Mouse (Mus musculus) kidney, postnatal 0 days (tissue): ENCODE measurements around the gene Ddx46. TPM values are rescaled to one million over a fixed set of nuclear protein-coding genes. Genes with fewer than 3 reads are reported as not detected.

Experiments
- ATAC-seq: fragments of 200-750 bp; cut with Nextera tagmentation; replicated peaks from 2 replicates; pipeline ENCODE4 v1.8.0; 2017; ENCODE audit warnings: low read depth, moderate number of reproducible peaks, moderate TSS enrichment, moderate library complexity; ENCODE audit not compliant: low FRiP score
- DNase-seq: peaks from one replicate; pipeline ENCODE4 v3.0.0-alpha.2; 2016; ENCODE audit warnings: low spot score
- H3K27ac ChIP-seq: fragments of 300-500 bp; sonication (generic); 2 replicates; pipeline ENCODE4 v1.5.1; 2014; ENCODE audit warnings: mild to moderate bottlenecking
- H3K27me3 ChIP-seq: fragments of 300-500 bp; sonication (generic); 2 replicates; pipeline ENCODE4 v1.6.1; 2014; ENCODE audit warnings: low read length, mixed read lengths; ENCODE audit not compliant: insufficient read depth
- H3K36me3 ChIP-seq: fragments of 300-500 bp; sonication (generic); 2 replicates; pipeline ENCODE4 v1.6.1; 2014; ENCODE audit warnings: low read length, mixed read lengths; ENCODE audit not compliant: insufficient read depth
- H3K4me1 ChIP-seq: fragments of 300-500 bp; sonication (generic); replicated peaks from 2 replicates; pipeline ENCODE4 v1.6.1; 2014; ENCODE audit warnings: antibody characterized with exemption, low read length, mixed read lengths; ENCODE audit not compliant: insufficient read depth
- H3K4me2 ChIP-seq: fragments of 300-500 bp; sonication (generic); 2 replicates; pipeline ENCODE4 v1.6.1; 2014; ENCODE audit warnings: mild to moderate bottlenecking, low read length, moderate library complexity, mixed read lengths
- H3K4me3 ChIP-seq: fragments of 300-500 bp; sonication (generic); replicated peaks from 2 replicates; pipeline ENCODE4 v1.5.1; 2014; ENCODE audit warnings: low read depth, low read length
- H3K9ac ChIP-seq: fragments of 300-500 bp; sonication (generic); 2 replicates; pipeline ENCODE4 v1.6.1; 2014; ENCODE audit warnings: low read depth, low read length
- H3K9me3 ChIP-seq: fragments of 300-500 bp; sonication (generic); replicated peaks from 2 replicates; pipeline ENCODE4 v1.6.1; 2016; ENCODE audit warnings: low read length, inconsistent platforms, mixed read lengths
- CTCF ChIP-seq: IDR thresholded peaks from 2 replicates; pipeline ENCODE4 v1.5.1; 2016; ENCODE audit warnings: antibody characterized with exemption, low read depth, mild to moderate bottlenecking, moderate library complexity
- WGBS: fragments of 180-500 bp; shearing (Covaris S2); extraction: QIAGEN DNeasy Blood & Tissue Kit; methylation state at CpG from one replicate; pipeline ENCODE4 v1.1.7; 2014; 5-methylcytosine and 5-hydroxymethylcytosine counted together
- polyA plus RNA-seq: library from polyadenylated mRNA; unstranded; fragments of >200 nt; fragmentation: Nextera tagmentation; extraction: Ambion mirVana; gene quantifications from 2 replicates; pipeline ENCODE4 v1.2.1, GENCODE M21; 2015

The Ddx46 gene
- polyA plus RNA-seq: 27.4 and 28.3 TPM in 2 replicates

DNA sequence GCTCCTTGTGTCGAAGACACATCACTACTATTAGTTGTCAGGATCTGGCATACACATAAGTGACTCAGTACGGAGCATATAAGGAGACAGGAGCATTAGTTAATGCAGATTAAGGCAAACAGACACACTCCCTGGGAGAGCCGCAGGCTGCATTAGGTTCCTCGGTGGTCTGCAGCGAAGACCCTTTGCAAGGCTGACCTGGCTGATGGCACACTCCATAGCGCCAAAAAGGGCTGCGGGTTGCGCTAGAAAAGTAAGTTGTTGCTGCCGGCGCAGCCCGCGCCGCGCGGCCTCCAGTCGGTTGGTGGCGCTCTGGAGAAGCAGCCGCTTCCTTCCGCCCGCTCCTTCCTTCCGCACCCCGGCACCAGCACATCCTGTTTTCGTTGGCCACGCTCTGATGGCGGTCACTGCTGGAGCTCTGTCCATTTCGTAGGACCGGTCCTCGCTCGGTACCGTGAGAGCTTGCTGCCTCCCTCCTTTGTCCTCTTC lies at the start of gene Ddx46:
Gene Ddx46 (plus strand): TSS at position 389 of the 489 bp plus-strand sequence.
- peak within 1 kb of the TSS; percentile 92 for H3K9ac ChIP-seq
- peaks cover 24% of the 10 kb centered on the region for H3K36me3 ChIP-seq
- WGBS: 3% methylated on average over 30 of the region's 30 CpGs
- peak; percentile 95 for DNase-seq
- peak; percentile 89 for TF ChIP-seq CTCF
- no peaks in the 10 kb centered on the region for H3K9me3 ChIP-seq
- H3K27ac ChIP-seq: peak within 1 kb of the TSS; percentile 73; the same call in 1 of the 2 replicates
- H3K4me2 ChIP-seq: peak within 1 kb of the TSS; percentile 84
- ATAC-seq: peak; percentile 90
- no peaks in the 10 kb centered on the region for H3K27me3 ChIP-seq
- H3K4me1 ChIP-seq: peaks cover 7% of the 10 kb centered on the region; the same call in 1 of the 2 replicates
- H3K4me3 ChIP-seq: peak within 1 kb of the TSS; percentile 99

DNA sequence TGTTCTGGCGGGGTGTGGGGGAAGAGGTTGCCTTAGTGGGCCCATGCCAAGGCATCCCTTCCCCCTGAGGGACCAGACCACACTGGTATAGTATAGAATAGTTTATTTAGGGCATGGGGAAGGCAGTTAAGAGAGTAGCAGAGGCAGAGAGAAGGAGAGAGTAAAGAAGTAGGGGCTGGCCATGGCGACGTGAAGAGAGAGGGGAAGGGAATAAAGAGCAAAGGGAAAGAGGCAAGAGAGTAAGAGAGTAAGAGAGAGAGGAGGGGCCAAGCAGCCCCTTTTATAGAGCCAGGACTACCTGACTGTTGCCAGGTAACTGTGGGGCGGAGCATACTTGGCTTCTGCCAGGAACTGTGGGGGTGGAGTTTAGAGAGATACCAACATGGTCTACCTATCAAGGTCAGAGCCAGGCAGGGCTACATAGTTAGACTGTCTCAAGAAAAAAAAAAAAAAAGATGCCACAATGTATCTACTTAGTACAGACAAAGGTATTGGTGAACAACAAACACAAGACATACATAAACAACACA lies 42.8 kb upstream of the Ddx46 start:
- Histone ChIP-seq H3K9me3 (no peaks in the 10 kb centered on the region), H3K4me1 (peaks cover 4% of the 10 kb centered on the region), H3K27ac (no peak overlapping the region), H3K36me3 (peaks cover 19% of the 10 kb centered on the region), H3K9ac (no peak overlapping the region), H3K4me3 (no peak overlapping the region), H3K27me3 (no peaks in the 10 kb centered on the region), H3K4me2 (no peak overlapping the region)
- DNase-seq (no peak), ATAC-seq (no peak)
- WGBS: 77% methylated on average over 4 of the region's 4 CpGs
- TF ChIP-seq CTCF: no peak

DNA sequence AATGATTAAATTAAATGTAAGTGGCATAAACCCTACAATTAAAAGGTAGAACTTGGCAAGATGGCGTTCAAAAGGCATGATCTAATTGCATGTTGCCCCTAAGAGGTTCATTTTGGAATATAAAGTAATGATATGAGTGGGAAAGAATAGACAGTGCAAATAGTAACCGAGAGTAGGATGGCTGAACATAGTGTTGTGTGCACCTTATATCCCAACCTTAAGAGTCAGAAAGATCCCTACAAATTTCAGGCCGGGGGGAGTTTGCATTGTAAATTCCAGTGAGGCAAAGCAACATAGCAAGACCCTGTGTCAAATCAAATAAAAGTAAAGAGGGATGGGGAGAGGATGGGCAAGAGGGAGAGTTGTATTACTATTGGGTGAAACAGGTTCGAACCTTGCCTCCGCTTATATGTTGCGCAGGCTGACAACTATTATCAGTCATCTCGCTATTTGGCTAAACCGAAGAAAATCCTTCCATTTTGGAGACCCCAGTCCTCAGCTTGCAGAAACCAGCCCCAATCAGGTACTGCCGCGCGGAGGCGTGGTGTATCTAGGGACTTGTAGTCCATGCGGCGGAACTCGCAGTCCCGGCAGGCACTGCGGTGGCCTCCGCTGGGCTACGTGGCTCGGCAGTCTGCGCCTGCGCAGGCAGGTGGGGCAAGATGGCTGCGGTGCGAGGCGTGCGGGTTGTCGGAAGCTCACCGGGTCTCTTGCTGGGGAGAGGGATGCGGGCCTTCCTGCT lies 42.1 kb upstream of the Ddx46 start:
- Histone ChIP-seq H3K4me2 (peak overlapping the region; percentile 73), H3K36me3 (peaks cover 20% of the 10 kb centered on the region), H3K27ac (0 out of 2 replicates have a peak overlapping the region, but pooled peaks have one; percentile 37), H3K9me3 (no peaks in the 10 kb centered on the region), H3K9ac (peak overlapping the region; percentile 88), H3K27me3 (no peaks in the 10 kb centered on the region), H3K4me3 (peak overlapping the region; percentile 86), H3K4me1 (peaks cover 4% of the 10 kb centered on the region)
- DNase-seq (peak; percentile 97), ATAC-seq (peak; percentile 96)
- 5% methylated on average over 29 of the region's 29 CpGs for WGBS
- peak; percentile 45 for TF ChIP-seq CTCF

DNA sequence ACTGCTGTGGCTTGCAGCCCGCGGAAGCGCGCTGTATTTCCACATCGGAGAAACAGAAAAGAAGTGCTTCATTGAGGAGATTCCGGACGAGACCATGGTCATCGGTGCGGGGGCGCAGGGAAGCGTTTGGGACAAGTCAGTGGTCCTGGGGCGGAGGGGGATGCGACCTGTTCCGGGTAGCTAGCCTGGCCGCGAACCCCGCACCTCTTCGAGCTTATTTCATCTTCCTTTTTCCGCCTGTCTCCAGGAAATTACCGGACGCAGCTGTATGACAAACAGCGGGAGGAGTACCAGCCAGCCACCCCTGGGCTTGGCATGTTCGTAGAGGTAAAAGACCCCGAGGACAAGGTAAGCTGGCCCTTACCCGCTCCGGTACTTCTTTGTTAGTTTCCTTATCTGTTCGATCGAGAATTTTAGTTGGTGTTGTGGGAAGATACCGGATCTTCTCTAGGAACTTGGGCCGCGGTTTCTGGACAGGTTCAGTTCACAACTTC lies 41.5 kb upstream of the Ddx46 start:
- peaks cover 4% of the 10 kb centered on the region for H3K4me1 ChIP-seq
- 0 out of 2 replicates have a peak overlapping the region, but pooled peaks have one; percentile 37 for H3K27ac ChIP-seq
- ATAC-seq (peak; percentile 37), DNase-seq (peak; percentile 20)
- no peak for TF ChIP-seq CTCF
- H3K4me2 ChIP-seq: peak overlapping the region; percentile 73
- H3K9me3 ChIP-seq: no peaks in the 10 kb centered on the region
- no peaks in the 10 kb centered on the region for H3K27me3 ChIP-seq
- H3K36me3 ChIP-seq: peaks cover 24% of the 10 kb centered on the region
- under 1% methylated on average over 30 of the region's 31 CpGs for WGBS
- H3K9ac ChIP-seq: peak overlapping the region; percentile 88
- H3K4me3 ChIP-seq: peak overlapping the region; percentile 86

DNA sequence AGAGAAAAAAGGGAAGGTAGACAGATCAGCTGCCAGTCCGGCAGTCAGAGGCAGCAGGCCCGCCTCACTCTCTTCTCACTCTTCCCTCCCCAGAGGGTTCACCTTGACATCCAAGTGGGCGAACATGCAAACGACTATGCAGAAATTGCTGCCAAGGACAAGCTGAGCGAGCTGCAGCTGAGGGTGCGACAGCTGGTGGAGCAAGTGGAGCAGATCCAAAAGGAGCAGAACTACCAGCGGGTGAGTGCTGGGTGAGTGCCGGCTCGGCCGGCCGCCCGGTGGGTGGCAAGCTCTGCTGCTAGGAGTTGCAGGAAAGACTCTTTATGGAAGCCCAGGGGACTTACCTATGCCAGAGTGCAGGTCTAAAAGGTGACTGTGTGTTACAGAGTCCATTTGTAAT lies 39.5 kb upstream of the Ddx46 start:
- H3K4me2 ChIP-seq: no peak overlapping the region
- H3K27me3 ChIP-seq: no peaks in the 10 kb centered on the region
- no peaks in the 10 kb centered on the region for H3K9me3 ChIP-seq
- no peak for TF ChIP-seq CTCF
- no peak overlapping the region for H3K9ac ChIP-seq
- ATAC-seq: no peak
- H3K27ac ChIP-seq: no peak overlapping the region
- no peak for DNase-seq
- no peak overlapping the region for H3K4me3 ChIP-seq
- WGBS: 92% methylated on average over 12 of the region's 12 CpGs
- peaks cover 24% of the 10 kb centered on the region for H3K36me3 ChIP-seq
- H3K4me1 ChIP-seq: peaks cover 4% of the 10 kb centered on the region

DNA sequence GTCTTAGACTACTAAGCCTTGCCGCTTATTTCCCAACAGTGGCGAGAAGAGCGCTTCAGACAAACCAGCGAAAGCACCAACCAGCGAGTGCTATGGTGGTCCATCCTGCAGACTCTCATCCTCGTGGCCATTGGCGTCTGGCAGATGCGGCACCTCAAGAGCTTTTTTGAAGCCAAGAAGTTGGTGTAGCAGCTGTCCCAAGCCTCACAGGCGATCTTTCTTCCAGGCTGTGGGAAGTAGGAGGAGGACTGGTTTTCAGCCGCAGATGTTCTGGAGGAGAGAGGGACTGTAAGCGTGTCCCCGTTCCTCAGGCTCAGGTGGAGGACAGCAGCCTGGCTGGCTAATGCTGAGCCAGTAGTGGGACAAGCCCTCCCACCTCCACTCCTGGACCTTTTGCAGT lies 38.0 kb upstream of the Ddx46 start:
- DNase-seq (no peak), ATAC-seq (no peak)
- Histone ChIP-seq H3K4me1 (peaks cover 4% of the 10 kb centered on the region), H3K9me3 (no peaks in the 10 kb centered on the region), H3K9ac (no peak overlapping the region), H3K4me2 (no peak overlapping the region), H3K36me3 (peaks cover 24% of the 10 kb centered on the region), H3K4me3 (no peak overlapping the region), H3K27ac (no peak overlapping the region), H3K27me3 (no peaks in the 10 kb centered on the region)
- TF ChIP-seq CTCF: no peak
- WGBS: 93% methylated on average over 12 of the region's 12 CpGs
